Mouse (Mus musculus) heart, postnatal 4 days (tissue): ENCODE measurements around the gene Nrip2. TPM values are rescaled to one million over a fixed set of nuclear protein-coding genes. Genes with fewer than 3 reads are reported as not detected.

Experiments
- DNase-seq: peaks from one replicate; pipeline ENCODE4 v3.0.0; 2021
- total RNA-seq, 2 experiments: library from RNA; stranded (reverse); gene quantifications; 2 replicates each; pipeline ENCODE4 v1.2.3; 2021

The Nrip2 gene
- total RNA-seq, 2 experiments from 2014 or later, result 1.5 to 1.8 TPM

DNA sequence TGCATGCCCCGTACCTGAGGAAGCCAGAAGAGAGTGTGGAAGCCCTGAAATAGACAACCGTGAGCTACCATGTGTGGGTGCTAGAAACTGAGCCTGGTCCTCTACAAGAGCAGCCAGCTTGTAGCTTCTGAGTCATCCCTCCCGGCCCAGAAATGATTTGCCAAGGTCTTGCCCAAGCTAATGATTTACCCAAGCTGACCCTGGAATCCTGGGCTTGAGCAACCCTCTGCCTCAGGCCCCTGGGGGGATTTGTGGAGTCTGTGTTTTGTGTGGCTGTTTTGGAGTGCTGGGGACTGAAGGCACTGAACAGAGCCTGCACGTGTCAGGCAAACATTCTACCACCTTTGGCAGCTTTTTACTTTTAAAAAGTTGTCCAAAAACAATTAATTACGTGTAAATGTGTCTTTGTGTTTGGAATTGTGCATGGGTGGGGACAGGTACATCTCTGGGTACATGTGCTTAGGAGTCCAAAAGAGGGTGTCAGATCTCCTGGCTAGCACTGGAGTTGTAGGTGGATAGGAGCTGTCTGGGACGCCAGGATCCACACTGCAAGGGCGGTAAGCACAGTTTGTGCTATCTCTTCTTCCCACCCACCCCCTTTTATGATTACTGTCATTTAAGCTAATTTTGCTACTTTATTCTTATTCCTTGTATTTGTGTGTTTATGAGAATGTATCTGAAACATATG, 1.4 kb upstream of the Nrip2 start:
- no peak for DNase-seq

DNA sequence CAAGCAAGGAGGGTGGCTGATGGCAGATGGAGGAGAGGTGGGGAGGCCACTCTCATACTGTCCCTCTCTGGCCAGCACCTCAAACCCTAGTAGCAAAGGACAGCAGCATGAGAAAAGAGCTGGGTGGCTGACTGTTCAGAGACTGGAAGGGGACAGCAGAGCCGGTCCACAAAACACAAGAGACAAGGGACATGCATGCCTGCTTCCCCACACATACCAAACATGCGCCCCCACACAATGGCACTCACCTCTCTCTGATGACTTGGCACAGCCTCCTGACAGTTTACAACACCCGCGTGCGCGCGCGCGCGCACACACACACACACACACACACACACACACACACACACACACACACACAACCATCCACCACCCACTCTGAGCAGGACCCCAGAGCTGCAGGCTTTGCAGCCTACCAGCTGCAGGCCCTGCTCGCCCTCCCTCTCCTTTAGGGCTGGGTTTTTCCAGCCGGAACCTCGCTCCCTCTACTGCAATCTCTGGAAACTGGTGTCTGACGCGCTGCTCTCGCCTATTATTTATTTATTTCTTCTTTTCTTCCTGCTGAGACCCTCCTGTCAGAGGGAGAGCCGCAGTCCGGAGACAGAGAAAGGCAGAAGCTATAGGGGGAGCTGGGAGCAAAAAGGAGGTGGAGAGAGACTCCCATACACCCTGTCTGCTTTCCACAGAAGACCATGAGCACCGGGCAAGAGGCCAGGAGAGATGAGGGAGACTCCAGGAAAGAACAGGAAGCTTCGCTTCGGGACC, 507 bp downstream of the Nrip2 start:
- peak; percentile 53 for DNase-seq

DNA sequence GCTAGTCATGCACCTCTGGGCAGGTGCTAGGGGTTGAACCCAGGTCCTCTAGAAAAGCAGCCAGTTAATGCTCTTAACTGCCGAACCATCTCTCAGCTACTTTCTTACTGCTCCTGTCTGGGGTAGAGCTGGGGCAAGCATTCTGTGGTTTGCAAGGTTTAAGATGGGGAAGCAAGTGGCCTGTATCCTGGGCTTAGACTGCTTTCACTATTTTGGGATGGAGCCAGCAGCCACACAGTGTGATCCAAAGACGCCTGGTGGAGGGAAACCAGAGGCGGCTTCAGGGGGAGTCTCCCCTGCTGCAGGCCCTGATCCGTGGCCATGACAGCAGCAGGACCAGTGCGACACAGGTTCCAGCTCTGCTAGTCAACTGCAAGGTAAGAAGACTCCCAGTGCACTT, 5.6 kb downstream of the Nrip2 start:
- DNase-seq, result peak; percentile 25

DNA sequence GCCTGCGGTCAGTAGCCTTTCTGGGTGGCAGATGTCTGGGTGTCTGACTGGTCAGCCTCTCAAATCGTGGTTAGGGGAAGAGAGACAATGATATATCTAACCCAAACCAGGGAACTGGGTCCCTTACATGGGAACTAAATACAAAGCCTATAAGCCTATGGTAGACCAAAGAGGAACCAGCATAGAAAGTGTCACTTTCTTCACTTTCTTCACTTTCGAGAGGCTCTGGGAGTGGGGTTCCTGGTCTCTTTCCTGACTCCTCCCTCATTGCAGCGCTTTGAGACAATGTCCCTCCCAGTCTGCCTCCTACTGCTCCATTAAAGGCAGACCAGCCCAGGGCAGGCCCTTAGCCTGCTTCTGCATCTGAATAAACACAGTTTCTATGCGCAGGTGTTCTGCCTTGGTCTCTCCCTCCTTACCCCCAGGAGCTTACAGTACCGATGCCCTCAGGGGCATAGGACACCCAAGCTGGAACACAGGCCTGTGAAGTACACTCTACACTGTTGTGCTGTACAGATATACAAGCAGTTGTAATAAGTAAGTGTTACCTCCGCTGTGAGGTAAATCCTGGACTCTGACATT, 9.5 kb downstream of the Nrip2 start:
- DNase-seq, result no peak

DNA sequence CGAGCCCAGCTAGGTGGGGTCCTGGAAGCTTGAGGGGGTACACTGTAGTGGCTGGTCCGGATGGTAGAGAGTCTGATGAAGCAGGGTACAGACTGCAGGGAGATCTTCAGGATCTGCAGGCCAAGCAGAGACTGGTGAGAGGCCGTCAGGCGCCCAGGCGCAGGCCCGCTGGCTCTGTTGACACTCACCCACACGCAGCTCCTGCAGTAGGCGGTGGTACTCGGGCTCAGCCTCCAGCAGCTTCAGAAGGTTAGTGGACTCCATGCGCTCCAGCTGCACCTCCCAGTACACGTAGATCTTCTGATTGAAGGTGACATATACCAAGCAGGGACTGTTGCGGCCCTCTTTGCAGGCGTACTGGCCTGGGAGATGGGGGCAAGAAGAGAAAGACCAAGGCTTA, 11.2 kb downstream of the Nrip2 start:
- DNase-seq, result no peak

DNA sequence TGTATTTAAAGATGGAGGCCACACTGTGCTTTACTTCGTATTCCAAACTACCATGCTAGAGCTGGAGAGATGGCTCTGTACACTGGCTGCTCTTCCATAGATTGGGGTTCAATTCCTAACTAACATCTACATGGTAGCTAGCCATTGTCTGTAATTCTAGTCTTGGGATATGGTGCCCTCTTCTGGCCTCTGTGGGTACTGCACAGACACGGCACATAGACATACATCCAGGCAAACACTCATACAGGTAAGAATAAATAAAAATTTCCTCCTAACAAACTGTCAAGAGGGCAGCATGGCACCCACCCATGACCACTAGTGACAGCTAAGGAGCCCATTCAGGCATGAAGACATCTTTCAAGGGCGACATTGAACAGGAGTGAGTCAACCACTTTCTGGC, 12.0 kb downstream of the Nrip2 start:
- DNase-seq, result peak; percentile 82

DNA sequence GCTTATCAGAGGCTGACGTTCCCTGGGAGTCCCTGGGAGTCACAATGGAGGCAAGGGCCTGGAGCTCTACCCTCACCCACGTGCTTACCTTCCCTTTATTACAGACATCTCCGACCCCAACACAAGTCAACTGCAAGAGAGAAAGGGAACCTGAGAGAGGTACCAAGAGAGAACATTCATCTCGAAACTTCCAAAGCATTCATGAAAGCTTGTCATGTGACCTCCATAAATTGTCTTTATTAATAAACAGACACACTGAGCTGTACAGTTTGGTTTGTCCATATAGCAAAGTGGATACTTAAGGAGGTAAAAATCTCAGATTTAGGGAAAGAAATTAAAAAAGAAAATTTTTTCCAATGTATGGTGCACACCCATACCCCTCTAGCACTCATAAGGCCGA, 17.1 kb downstream of the Nrip2 start:
- DNase-seq, result no peak

DNA sequence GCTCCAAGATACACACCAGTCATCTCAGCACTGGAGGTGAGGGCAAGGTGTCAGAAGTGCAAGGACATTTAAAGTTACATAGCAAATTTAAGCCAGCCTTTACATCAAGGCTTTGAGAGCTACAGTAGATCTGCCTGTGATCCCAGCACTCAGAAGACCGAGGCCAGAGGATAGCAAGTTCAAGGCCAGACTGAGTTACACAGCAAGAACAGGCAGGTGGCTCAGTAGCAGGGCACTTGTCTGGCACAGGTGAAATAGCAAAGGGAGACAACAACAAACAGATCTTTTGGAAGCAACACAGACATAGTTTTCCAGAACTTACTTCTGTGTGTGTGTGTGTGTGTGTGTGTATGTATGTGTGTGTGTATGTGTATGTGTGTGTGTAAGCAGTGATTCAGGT, 19.0 kb downstream of the Nrip2 start:
- DNase-seq, result no peak

DNA sequence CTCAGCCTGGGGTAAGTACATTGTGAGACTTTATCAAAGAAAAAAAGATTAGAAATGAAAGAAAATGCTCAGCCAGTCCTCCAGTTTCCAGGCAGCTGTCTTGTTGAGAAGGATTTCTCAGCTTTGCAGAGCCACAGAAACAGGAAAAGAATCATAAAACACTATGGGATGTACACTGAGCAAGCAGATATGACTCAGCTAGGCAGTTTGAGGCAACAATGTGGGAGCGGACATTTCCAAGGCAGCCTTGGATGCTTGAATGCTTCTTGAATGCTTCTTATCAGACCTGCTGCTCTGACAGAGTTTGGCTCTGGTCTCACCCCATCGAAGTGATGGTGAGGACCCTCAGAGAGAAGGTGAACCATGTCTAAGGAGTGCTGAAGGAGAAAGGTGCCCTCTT, 21.9 kb downstream of the Nrip2 start:
- DNase-seq, result no peak

DNA sequence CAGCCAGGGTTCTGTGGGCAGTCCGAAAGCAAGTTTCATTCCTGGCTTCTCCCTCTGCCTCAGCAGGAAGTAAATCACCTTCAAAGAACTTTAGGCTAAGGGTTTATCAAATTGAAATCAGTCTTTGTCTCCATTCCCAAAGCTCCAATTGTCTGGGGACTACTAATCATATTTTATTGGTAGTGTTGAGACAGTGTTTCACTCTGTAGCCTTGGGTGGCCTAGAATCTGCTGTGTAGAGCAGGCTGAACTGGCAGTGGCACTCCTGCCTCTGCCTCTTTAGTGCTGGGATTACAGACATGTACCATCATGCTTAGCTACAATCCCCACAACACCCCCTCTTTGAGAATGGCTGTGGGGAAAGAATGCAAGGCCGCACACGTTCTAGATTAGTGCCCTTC, 22.4 kb downstream of the Nrip2 start:
- DNase-seq, result no peak

DNA sequence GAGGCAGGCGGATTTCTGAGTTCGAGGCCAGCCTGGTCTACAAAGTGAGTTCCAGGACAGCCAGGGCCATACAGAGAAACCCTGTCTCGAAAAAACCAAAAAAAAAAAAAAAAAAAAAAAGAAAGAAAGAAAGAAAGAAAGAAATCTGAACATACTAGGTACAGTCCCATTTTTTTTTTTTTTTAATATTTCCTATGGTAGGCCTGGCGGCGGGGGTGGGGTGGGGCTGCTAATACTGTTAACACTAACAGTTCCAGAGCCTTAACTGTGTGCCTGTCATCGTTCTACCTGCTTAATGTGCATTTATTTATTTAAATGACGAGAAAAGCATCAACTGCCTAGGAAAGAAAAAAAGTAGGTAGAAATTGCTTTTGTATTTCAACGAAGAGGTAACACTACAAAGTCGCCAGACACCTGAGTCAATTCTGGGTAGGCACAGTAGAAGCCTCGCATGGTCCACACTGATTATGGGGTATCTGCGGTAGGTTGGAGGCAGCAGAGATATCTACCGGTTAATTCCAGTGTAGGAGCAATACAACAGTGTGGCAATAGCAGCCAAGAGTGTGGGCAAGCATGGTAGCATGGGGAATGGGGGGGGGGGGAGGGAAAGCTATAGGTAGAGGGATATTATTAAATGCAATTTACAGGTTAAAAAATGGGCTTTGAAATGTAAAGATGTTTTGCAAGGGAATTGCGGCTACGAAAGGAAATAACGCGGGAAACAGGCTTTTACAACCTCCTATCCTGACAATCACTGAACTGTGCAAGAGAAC, 24.6 kb downstream of the Nrip2 start:
- no peak for DNase-seq

DNA sequence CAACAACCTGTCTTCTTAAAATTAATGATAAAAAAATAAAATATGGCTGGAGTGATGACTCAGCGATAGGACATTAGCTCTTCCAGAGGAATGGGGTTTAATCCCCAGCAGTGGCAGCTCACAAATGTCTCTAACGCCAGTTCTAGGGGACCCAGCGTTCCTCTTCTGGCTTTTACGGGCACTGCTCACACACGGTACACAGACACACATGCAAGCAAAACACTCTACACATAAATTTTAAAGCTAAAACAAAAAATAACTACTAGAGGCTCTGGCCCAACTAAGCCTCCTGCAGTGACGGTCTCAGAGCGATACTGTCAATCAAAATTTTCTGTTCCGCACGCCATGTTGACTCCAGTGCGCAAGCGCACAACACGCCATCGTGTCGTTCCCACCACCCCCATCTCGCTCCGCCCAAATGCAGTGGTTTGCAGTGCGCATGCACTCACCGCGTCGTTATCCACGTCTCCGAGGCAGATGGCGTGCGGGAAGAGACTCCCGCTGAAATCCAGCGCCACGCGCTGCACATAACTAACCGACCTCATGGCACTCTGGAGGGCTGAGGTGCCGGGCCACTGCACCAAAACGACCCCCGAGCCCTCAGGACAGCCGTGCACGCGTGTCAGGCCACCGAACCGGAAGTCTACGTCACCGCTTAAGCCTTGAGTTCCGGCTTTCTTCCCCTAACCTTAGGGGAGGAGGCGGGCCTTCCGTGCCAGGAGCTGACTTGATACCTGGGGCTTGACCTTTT, 25.3 kb downstream of the Nrip2 start, which contains the start of gene Itfg2:
TSS of gene Itfg2 (minus strand) at position 663 of the 751 bp plus-strand sequence.
- peak; percentile 96 for DNase-seq

DNA sequence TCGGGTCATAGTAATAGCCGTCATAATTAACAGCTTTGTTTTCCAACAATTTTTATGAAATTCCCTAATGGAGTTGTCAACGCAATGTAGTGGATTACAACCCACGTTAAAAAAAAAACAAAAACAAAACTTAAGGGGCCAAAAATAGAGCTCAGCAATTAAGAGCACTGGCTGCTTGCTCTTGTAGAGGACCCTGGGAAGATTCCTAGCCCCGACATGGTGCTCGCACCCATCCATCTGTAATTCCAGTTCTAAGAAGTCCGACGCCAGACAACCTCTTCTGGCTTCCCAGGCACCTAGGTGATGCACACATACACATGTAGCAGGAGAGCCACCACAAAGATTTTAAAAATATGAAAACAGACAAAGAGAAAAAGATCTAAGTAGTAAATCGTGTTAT, 25.9 kb downstream of the Nrip2 start:
- DNase-seq, result no peak

DNA sequence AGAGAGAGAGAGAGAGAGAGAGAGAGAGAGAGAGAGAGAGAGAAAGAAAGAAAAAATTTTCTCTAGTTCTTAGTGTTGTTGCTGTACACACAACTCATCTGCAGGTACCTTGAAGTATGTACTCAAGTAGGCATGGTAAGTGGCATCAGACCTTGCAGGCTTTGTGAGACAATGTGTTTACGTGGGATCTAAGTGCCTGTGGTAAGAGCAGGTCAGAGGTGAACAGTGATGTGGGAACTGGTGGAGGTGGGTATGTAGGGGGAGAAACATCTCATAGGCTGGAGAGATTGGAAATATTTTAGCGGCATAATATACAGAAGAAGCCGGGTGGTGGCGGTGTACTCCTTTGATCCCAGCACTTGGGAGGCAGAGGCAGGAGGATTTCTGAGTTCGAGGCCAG, 28.5 kb downstream of the Nrip2 start:
- no peak for DNase-seq

DNA sequence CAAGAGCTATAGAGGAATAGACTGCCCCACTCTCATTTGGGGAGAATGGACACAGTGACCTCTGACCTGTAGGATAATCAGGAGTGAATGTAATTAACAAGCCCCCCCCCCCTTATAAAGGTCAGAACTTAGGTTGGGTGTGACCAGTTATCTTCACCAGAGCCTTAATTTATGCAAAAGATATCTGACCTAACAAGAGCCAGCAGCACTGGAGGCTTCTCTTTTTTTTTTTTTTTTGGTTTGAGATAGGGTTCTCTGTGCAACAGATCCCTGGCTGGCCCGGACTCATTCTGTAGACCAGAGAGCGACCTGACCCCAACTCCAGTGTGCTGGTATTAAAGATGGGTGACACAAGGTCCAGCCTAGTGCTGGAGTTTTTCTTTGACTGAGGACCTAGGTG, 30.2 kb downstream of the Nrip2 start:
- DNase-seq, result no peak

DNA sequence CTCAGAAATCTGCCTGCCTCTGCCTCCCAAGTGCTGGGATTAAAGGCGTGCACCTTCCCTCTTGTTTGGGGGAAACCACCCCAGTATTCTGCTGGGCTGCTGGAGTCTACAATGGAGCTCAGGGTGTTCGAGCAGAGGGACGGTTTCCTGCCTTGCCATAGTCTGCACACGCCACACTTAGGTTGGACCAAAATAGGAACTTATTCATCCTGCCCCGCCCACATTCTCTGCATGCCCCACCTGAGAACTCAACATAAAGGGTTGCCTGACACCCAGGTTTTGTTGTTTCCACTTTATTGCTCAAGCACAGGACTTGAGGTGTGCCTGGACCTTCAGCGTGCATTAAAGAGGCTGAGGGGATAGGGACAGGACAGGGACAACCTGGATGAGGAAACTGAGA, 30.7 kb downstream of the Nrip2 start:
- no peak for DNase-seq

DNA sequence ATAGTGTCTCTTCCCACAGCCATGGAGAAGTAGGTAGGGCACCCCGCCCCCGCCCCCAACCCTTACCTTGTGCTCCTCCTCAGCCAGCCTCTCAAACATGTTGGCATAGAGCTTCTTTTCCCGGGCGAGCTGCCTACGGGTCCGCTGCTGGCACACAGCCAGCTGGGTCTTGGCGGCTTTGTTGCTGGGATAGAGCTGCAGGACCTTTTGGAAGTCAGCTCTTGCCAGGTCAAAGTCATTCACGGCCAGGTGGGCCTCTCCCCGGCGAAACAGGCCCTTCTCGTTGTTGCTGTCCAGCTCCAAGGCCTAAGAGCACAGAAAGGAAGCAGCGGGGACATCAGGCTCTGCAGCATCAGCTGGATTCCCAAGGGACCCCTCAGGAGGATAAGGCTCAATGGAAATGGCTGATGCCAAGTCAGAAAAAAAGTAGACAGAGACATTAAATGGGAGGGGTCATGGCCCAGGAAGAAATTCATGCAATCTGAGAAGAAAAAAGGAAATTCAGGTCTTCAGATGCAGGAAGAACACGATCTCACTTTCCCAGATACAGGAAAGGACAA, 33.3 kb downstream of the Nrip2 start:
- DNase-seq, result peak; percentile 73

DNA sequence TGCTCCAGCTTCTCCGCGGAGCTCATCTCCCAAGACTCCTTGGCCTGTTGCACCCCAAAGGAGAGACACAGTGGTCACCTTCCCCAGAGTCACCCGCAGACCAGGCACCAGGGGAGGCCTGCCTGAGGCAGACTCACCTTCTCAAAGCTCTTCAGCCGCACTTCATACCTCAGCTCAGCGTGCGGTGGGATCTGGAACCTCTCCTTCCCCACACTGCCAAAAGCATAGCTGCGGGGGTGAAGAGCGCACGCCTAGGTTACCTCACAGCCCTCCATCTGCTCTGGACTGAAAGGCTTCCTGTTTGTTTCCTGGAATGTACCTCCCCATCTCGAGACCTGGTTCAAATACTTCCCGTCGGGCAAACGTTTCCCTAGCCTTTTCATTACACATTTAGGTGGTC, 34.5 kb downstream of the Nrip2 start:
- no peak for DNase-seq

DNA sequence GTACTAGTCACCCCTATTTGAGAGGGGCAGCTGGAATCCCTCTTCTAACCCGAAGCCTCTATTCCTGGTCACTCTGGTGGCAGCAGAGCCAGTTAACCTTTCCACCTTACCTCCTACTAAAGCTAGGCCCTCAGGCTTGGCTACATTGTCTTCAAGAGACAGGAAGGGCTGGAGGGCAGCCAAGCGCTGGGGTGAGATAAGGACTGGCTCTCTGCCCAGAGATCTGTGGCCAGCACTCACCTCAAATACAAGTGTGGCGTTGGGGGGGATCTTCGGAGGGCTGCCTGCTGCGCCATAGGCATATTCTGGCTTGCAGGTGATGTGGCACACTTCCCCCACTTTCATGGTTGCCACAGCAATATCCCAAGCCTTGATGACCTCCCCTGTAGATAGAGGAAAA, 36.4 kb downstream of the Nrip2 start:
- DNase-seq, result peak; percentile 91

DNA sequence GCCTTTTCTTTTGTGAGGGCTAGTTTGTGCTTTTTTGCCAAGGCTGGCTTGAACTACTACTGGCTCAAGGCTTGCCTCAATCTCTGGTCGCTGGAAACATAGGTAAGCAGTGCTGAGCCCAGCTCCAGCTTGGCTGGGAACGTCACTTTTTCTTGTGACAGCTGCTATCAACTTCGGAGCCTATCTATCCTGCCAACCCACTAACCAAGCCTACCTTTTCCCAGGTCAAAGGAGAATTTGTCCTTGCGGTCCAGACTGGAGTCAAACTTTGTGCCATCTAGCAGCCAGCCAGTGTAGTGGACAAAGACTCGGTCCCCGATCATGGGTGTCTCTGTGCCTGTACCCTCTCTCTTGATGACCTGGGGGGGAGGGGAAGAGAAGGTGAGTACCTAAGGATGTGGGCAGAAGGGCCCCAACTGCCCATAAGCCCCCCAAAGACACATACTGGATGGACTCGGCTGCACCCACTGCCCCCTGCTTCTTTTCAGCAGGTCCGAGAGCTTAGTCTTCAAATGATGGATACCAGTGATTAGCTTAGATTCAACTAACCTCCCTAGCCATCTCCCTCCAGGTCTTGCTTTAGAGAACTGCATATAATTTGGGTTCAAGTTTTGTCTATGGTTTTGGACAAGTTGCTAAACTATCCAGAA, 37.4 kb downstream of the Nrip2 start:
- DNase-seq, result no peak

DNA sequence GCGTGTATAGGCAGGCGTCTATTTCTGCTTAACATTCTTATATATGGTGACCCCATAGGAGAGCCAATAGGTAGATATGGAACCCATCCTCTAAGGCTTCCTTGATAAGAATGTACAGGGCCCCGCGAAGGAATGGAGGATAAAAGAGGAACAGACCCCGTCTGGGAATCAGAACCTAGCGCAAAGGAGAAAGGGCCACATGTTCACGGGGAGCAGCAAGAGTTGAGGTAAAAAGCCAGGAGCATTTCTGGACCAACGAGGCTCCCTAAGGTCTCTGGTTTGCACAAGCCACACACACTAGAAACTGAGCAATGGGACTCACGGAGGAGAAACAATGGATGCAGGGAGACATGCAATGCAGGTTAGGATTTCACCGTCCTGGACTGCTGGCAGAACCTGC, 38.2 kb downstream of the Nrip2 start:
- DNase-seq, result no peak
